Mouse (Mus musculus) kidney, postnatal 0 days (tissue): ENCODE data around the gene Traf5. TPM values are rescaled to one million over a fixed set of nuclear protein-coding genes. Genes with fewer than 3 reads are reported as not detected.

Source experiments
- ATAC-seq: fragments of 200-750 bp; cut with Nextera tagmentation; replicated peaks from 2 replicates; pipeline ENCODE4 v1.8.0; 2017; ENCODE audit warnings: low read depth, moderate number of reproducible peaks, moderate TSS enrichment, moderate library complexity; ENCODE audit not compliant: low FRiP score
- DNase-seq: peaks from one replicate; pipeline ENCODE4 v3.0.0-alpha.2; 2016; ENCODE audit warnings: low spot score
- H3K27ac ChIP-seq: fragments of 300-500 bp; sonication (generic); 2 replicates; pipeline ENCODE4 v1.5.1; 2014; ENCODE audit warnings: mild to moderate bottlenecking
- H3K27me3 ChIP-seq: fragments of 300-500 bp; sonication (generic); 2 replicates; pipeline ENCODE4 v1.6.1; 2014; ENCODE audit warnings: low read length, mixed read lengths; ENCODE audit not compliant: insufficient read depth
- H3K36me3 ChIP-seq: fragments of 300-500 bp; sonication (generic); 2 replicates; pipeline ENCODE4 v1.6.1; 2014; ENCODE audit warnings: low read length, mixed read lengths; ENCODE audit not compliant: insufficient read depth
- H3K4me1 ChIP-seq: fragments of 300-500 bp; sonication (generic); replicated peaks from 2 replicates; pipeline ENCODE4 v1.6.1; 2014; ENCODE audit warnings: antibody characterized with exemption, low read length, mixed read lengths; ENCODE audit not compliant: insufficient read depth
- H3K4me2 ChIP-seq: fragments of 300-500 bp; sonication (generic); 2 replicates; pipeline ENCODE4 v1.6.1; 2014; ENCODE audit warnings: mild to moderate bottlenecking, low read length, moderate library complexity, mixed read lengths
- H3K4me3 ChIP-seq: fragments of 300-500 bp; sonication (generic); replicated peaks from 2 replicates; pipeline ENCODE4 v1.5.1; 2014; ENCODE audit warnings: low read depth, low read length
- H3K9ac ChIP-seq: fragments of 300-500 bp; sonication (generic); 2 replicates; pipeline ENCODE4 v1.6.1; 2014; ENCODE audit warnings: low read depth, low read length
- H3K9me3 ChIP-seq: fragments of 300-500 bp; sonication (generic); replicated peaks from 2 replicates; pipeline ENCODE4 v1.6.1; 2016; ENCODE audit warnings: low read length, inconsistent platforms, mixed read lengths
- CTCF ChIP-seq: IDR thresholded peaks from 2 replicates; pipeline ENCODE4 v1.5.1; 2016; ENCODE audit warnings: antibody characterized with exemption, low read depth, mild to moderate bottlenecking, moderate library complexity
- WGBS: fragments of 180-500 bp; shearing (Covaris S2); extraction: QIAGEN DNeasy Blood & Tissue Kit; methylation state at CpG from one replicate; pipeline ENCODE4 v1.1.7; 2014; 5-methylcytosine and 5-hydroxymethylcytosine counted together
- polyA plus RNA-seq: library from polyadenylated mRNA; unstranded; fragments of >200 nt; fragmentation: Nextera tagmentation; extraction: Ambion mirVana; gene quantifications from 2 replicates; pipeline ENCODE4 v1.2.1, GENCODE M21; 2015

The Traf5 gene
- polyA plus RNA-seq, 1 experiment from 2014 or later, result 19.6 TPM

DNA sequence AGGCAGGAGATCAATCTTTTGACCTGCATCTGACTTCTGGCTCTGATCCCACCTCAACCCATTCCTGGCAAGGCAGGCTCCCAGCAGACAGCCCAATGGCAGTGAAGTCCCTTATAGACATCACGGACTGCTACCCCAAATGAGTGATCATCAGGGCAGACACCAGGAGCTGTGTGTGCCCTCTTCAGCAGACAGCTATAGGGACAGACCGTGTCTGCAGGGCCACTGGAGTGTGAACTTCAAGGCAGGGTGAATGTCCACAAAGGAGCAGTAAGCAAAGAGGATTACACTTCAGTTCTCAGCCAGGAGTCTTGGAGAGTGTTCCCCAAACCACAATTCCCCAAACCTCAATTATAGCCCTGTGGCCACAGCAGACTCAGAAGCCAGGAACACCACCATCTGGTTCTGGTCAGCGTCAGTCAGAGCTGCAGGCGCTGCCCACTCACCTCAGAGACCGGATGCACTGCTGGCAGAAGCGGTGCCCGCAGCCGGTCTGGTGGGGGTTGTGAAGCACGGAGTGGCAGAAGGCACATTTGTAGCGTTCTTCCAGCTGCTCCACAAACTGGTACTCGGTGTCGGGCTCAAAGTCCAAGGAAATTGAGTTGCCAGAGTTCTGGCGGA lies 22.3 kb downstream of the Traf5 start:
- WGBS, result 9% methylated on average over 13 of the region's 13 CpGs
- Histone ChIP-seq H3K27me3 (no peaks in the 10 kb centered on the region), H3K27ac (peak overlapping the region; percentile 83), H3K9ac (peak overlapping the region; percentile 42; the same call in 1 of the 2 replicates), H3K36me3 (peaks cover 24% of the 10 kb centered on the region; the same call in 1 of the 2 replicates), H3K4me1 (peaks cover 14% of the 10 kb centered on the region), H3K4me3 (peak overlapping the region; percentile 11; the same call in 1 of the 2 replicates), H3K4me2 (peak overlapping the region; percentile 50), H3K9me3 (no peaks in the 10 kb centered on the region)
- peak; percentile 69 for DNase-seq
- peak; percentile 67; the same call in 1 of the 2 replicates for ATAC-seq
- TF ChIP-seq CTCF, result no peak

DNA sequence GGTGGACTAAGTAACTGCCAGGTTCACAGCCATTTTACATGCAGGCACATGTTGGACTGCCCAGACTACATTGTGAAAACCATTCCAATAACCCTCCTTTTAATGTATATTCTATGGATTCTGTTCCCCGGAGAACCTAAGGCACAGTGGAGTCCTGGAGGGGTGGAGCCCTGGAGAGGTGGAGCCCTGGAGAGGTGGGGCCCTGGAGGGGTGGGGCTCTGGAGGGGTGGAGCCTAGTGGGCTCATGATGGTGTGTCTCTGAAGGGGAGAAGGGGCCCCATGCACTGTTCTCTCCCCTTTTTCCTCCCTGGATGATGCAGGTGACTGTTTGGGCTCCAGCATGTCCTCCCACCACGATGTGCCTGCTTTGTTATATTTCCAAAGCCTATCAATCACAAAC lies 24.2 kb downstream of the Traf5 start:
- Histone ChIP-seq H3K4me2 (no peak overlapping the region), H3K27ac (no peak overlapping the region), H3K36me3 (peaks cover 40% of the 10 kb centered on the region; the same call in 1 of the 2 replicates), H3K9me3 (no peaks in the 10 kb centered on the region), H3K9ac (no peak overlapping the region), H3K4me1 (peaks cover 14% of the 10 kb centered on the region), H3K4me3 (no peak overlapping the region), H3K27me3 (no peaks in the 10 kb centered on the region)
- DNase-seq, result no peak
- no peak for ATAC-seq
- 39% methylated on average over 2 of the region's 2 CpGs for WGBS
- TF ChIP-seq CTCF, result no peak

DNA sequence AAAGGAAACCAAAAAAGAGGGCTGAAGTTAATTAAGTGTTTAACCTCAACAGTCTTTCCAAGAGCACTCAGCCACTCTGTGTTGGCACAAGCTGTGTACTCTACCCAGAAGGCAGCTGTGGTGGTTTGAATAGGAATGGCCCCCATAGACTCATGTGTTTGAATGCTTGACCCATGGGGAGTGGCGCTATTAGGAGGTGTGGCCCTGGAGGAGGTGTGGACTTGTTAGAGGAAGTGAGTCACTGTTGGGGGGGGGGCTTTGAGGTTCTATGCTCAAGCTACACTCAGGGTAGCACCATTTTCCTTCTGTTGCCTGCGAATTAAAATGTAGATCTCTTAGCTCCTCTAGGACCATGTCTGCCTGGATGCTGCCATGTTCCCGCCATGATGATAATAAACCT lies 25.4 kb downstream of the Traf5 start:
- ATAC-seq (no peak), DNase-seq (no peak)
- no peaks in the 10 kb centered on the region for H3K9me3 ChIP-seq
- H3K9ac ChIP-seq, result no peak overlapping the region
- H3K4me2 ChIP-seq, result no peak overlapping the region
- H3K4me1 ChIP-seq, result peaks cover 14% of the 10 kb centered on the region
- WGBS, result 96% methylated on average over 3 of the region's 3 CpGs
- peaks cover 46% of the 10 kb centered on the region; the same call in 1 of the 2 replicates for H3K36me3 ChIP-seq
- H3K4me3 ChIP-seq, result no peak overlapping the region
- no peaks in the 10 kb centered on the region for H3K27me3 ChIP-seq
- H3K27ac ChIP-seq, result no peak overlapping the region
- no peak for TF ChIP-seq CTCF

DNA sequence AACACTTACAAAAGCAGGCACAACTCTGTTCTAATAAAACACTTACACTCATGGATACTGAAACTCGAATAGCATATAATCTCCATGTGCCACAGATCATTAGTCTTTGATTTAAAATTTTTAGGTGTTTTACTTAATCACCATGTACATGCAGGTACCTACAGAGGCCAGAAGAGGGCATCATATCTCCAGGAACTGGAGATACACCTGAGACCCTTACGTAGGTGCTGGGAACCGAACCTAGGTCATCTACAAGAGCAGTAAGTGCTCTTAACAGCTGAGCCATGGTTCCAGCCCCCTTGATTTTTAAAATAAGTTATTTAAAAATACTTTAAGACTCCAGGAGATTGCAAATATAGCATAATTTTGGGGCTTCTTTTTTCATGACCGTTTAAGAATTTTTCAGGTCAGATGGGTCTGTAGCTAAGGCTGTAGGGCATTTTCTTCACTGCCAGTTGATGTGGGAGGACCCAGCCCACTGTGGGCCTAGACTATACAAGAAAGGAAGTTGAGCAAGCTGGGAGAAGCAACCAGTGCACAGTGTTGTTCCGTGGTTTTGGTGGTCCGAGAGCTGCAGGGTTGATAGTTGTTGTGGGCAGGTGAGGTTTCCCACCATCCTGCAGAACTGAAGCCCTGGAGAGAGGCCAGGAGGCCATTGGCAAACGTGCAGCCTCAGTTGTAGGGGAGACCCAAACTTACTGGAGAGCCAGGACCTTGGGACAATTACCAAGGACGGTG lies 29.0 kb downstream of the Traf5 start:
- Histone ChIP-seq H3K27ac (no peak overlapping the region), H3K4me1 (no peaks in the 10 kb centered on the region), H3K9ac (no peak overlapping the region), H3K27me3 (no peaks in the 10 kb centered on the region), H3K9me3 (no peaks in the 10 kb centered on the region), H3K4me2 (no peak overlapping the region), H3K36me3 (peaks cover 54% of the 10 kb centered on the region; the same call in 1 of the 2 replicates), H3K4me3 (no peak overlapping the region)
- DNase-seq (no peak), ATAC-seq (no peak)
- 95% methylated on average over 8 of the region's 8 CpGs for WGBS
- TF ChIP-seq CTCF, result peak; percentile 46; the same call in 1 of the 2 replicates

DNA sequence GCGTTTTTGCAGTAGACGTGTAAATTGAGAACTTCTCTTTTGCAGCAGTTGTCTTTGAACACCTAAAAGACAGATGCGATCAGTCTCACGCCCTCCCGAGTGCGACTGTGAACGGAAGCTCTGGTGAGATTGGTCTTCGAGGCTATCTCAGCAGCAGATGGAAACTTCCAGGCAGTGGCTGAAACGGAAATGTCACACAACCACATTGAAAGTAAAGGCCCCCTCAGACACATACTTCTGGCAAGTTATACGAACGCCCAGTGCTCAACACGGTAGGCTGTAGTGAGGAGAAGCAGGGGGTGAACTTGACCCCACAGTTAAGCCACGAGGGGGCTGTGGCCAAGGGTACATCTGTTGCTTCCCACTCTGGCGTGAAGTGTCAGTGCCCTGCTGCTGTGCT lies 29.7 kb downstream of the Traf5 start:
- WGBS, result 69% methylated on average over 14 of the region's 14 CpGs
- ATAC-seq, result no peak
- H3K4me1 ChIP-seq, result no peaks in the 10 kb centered on the region
- H3K27me3 ChIP-seq, result no peaks in the 10 kb centered on the region
- H3K36me3 ChIP-seq, result peaks cover 48% of the 10 kb centered on the region; the same call in 1 of the 2 replicates
- TF ChIP-seq CTCF, result no peak
- H3K9ac ChIP-seq, result no peak overlapping the region
- H3K9me3 ChIP-seq, result no peaks in the 10 kb centered on the region
- no peak overlapping the region for H3K4me3 ChIP-seq
- H3K27ac ChIP-seq, result no peak overlapping the region
- no peak overlapping the region for H3K4me2 ChIP-seq
- DNase-seq, result no peak

DNA sequence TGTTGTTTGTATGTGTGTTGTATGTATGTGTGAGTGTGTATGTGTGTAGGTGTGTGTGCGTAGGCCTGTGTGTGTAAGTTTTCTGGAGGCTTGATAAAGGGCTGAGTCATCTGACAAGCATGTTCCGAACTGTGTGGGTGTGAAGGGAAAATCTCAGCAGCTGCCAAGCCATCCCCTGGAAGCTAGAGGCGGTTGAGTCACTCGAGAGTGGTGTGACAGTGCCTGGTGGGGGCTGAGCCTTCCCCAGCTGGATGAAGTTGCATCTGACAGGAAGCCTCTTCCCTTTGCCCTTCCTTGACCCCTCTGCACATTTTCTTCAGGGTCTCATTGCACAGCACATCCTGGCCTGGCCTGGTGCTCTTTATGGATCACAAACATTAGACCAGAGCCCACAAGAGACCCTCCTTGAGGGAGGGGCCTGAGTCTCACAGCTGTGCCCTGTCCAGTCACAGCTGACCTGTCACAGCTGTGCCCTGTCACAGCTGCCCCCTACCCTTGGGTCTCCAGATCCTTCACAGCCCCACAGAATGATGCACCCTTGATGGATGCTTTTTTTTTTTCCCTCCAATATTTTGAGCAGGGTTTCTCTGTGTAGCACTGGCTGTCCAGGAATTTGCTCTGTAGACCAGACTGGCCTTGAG lies 30.6 kb downstream of the Traf5 start:
- WGBS, result 20% methylated on average over 4 of the region's 4 CpGs
- Histone ChIP-seq H3K36me3 (peaks cover 47% of the 10 kb centered on the region), H3K4me3 (no peak overlapping the region), H3K27me3 (no peaks in the 10 kb centered on the region), H3K9me3 (no peaks in the 10 kb centered on the region), H3K27ac (no peak overlapping the region), H3K9ac (no peak overlapping the region), H3K4me1 (no peaks in the 10 kb centered on the region), H3K4me2 (no peak overlapping the region)
- peak; percentile 79 for ATAC-seq
- peak; percentile 85 for DNase-seq
- TF ChIP-seq CTCF, result no peak
